Mouse (Mus musculus) heart, adult 2 months (tissue): ENCODE measurements around the gene Lsm14a. TPM values are rescaled to one million over a fixed set of nuclear protein-coding genes. Genes with fewer than 3 reads are reported as not detected.
A peak's percentile ranks its signal among the peaks of the same experiment; 100 is the strongest.

Source experiments
- DNase-seq, 2 experiments: peaks; one replicate each; pipeline ENCODE4 v3.0.0; 2021
- H3K27ac ChIP-seq: fragments of 200-600 bp; 2 replicates; pipeline ENCODE4 v1.8.1; 2022
- H3K27me3 ChIP-seq: fragments of 200-500 bp; 2 replicates; pipeline ENCODE4 v1.6.1; 2012; ENCODE audit warnings: mild to moderate bottlenecking, low read length, inconsistent platforms, mixed read lengths; ENCODE audit not compliant: control insufficient read depth, insufficient read depth
- H3K36me3 ChIP-seq: fragments of 200-500 bp; 2 replicates; pipeline ENCODE4 v1.6.1; 2012; ENCODE audit warnings: low read length, inconsistent platforms; ENCODE audit not compliant: control insufficient read depth, insufficient read depth
- H3K4me1 ChIP-seq: fragments of 200-500 bp; 2 replicates; pipeline ENCODE4 v1.6.1; 2011; ENCODE audit warnings: low read length; ENCODE audit not compliant: control insufficient read depth, insufficient read depth
- H3K4me3 ChIP-seq: fragments of 200-600 bp; 2 replicates; pipeline ENCODE4 v1.8.1; 2022
- H3K79me2 ChIP-seq: fragments of 200-500 bp; replicated peaks from 2 replicates; pipeline ENCODE4 v1.6.1; 2012; ENCODE audit warnings: mild to moderate bottlenecking, inconsistent platforms, low read length, moderate library complexity, mixed read lengths; ENCODE audit not compliant: control insufficient read depth, insufficient read depth
- H3K9ac ChIP-seq: fragments of 200-500 bp; 2 replicates; pipeline ENCODE4 v1.6.1; 2012; ENCODE audit warnings: low read depth, mild to moderate bottlenecking, control low read depth, inconsistent platforms, low read length, mixed read lengths
- CTCF ChIP-seq: fragments of 200-600 bp; IDR thresholded peaks from 2 replicates; pipeline ENCODE4 v1.8.1; 2022; ENCODE audit warnings: antibody characterized with exemption, mild to moderate bottlenecking, moderate library complexity
- EP300 ChIP-seq: fragments of 200-500 bp; IDR thresholded peaks from 2 replicates; pipeline ENCODE4 v1.6.1; 2011; ENCODE audit warnings: low read depth, low read length, control low read depth; ENCODE audit not compliant: insufficient read depth
- POLR2A ChIP-seq: fragments of 200-500 bp; IDR thresholded peaks from 2 replicates; pipeline ENCODE4 v1.6.1; 2011; ENCODE audit warnings: mild to moderate bottlenecking, low read depth, low read length, control low read depth; ENCODE audit not compliant: insufficient read depth
- WGBS: fragments of 180-500 bp; shearing (Covaris S2); methylation state at CpG from one replicate; pipeline ENCODE4 v1.1.7; 2018; 5-methylcytosine and 5-hydroxymethylcytosine counted together
- intact Hi-C: fragments of 180-260 bp; cut with DNase I; formaldehyde crosslinking; loops from one replicate; pipeline ENCODE4 v1.15.1; 2025
- polyA plus RNA-seq: library from polyadenylated mRNA; depleted of rRNA; stranded (reverse); fragments of >200 nt; gene quantifications from 2 replicates; pipeline ENCODE4 v1.2.3, GENCODE M21; 2012
- total RNA-seq, 2 experiments: library from RNA; stranded (reverse); gene quantifications; 2 replicates each; pipeline ENCODE4 v1.2.3; 2021

Gene Lsm14a
- total and polyA plus RNA-seq, 3 experiments, result 42.9 to 88.3 (median 86.9) TPM

- H3K36me3 ChIP-seq, result no peaks in the 10 kb centered on the region
- 15% methylated on average over 3 of the region's 3 CpGs for WGBS
- TF ChIP-seq EP300, result no peak
- no peak for TF ChIP-seq CTCF
- no peak for TF ChIP-seq POLR2A
These were observed 65.6 kb downstream of the Lsm14a start for GRCm38 (mm10) chr7:34327493-34327892.

GRCm38 (mm10) chr7:34324857-34325256 is 68.3 kb downstream of the Lsm14a start:
- Histone ChIP-seq H3K36me3 (no peaks in the 10 kb centered on the region), H3K79me2 (no peaks in the 10 kb centered on the region), H3K9ac (no peak overlapping the region), H3K4me1 (peaks cover 5% of the 10 kb centered on the region), H3K27ac (no peak overlapping the region), H3K4me3 (no peak overlapping the region), H3K27me3 (no peaks in the 10 kb centered on the region)
- intact Hi-C loops, result no loop called here
- WGBS, result 86% methylated on average over 1 of the region's 1 CpGs
- TF ChIP-seq CTCF (no peak), EP300 (no peak), POLR2A (no peak)
- DNase-seq, result no peak

More at GRCm38 (mm10) chr7:34327493-34327892, 65.6 kb downstream of the Lsm14a start:
- intact Hi-C loops, result no loop called here
- no peaks in the 10 kb centered on the region for H3K79me2 ChIP-seq
- H3K27ac ChIP-seq, result peak overlapping the region; percentile 40; the same call in 1 of the 2 replicates
- H3K4me1 ChIP-seq, result peaks cover 2% of the 10 kb centered on the region
- H3K4me3 ChIP-seq, result no peak overlapping the region
- no peak overlapping the region for H3K9ac ChIP-seq
- no peak for DNase-seq
- no peaks in the 10 kb centered on the region for H3K27me3 ChIP-seq

GRCm38 (mm10) chr7:34324005-34324404 is 69.1 kb downstream of the Lsm14a start:
- Histone ChIP-seq H3K9ac (no peak overlapping the region), H3K36me3 (no peaks in the 10 kb centered on the region), H3K4me3 (no peak overlapping the region), H3K79me2 (no peaks in the 10 kb centered on the region), H3K4me1 (peaks cover 6% of the 10 kb centered on the region), H3K27me3 (no peaks in the 10 kb centered on the region), H3K27ac (no peak overlapping the region)
- TF ChIP-seq EP300 (no peak), CTCF (peak; percentile 46)
- intact Hi-C loops, result no loop called here
- WGBS, result 95% methylated on average over 2 of the region's 2 CpGs
- no peak for DNase-seq

GRCm38 (mm10) chr7:34323351-34323750 is 69.8 kb downstream of the Lsm14a start:
- intact Hi-C loops, result no loop called here
- Histone ChIP-seq H3K36me3 (no peaks in the 10 kb centered on the region), H3K27me3 (no peaks in the 10 kb centered on the region), H3K4me3 (no peak overlapping the region), H3K79me2 (no peaks in the 10 kb centered on the region), H3K27ac (peak overlapping the region; percentile 41), H3K9ac (no peak overlapping the region), H3K4me1 (peaks cover 11% of the 10 kb centered on the region)
- 24% methylated on average over 8 of the region's 8 CpGs for WGBS
- DNase-seq, result peak; percentile 53 to 67
- TF ChIP-seq POLR2A (no peak), CTCF (no peak), EP300 (no peak)

- no peak for DNase-seq
- TF ChIP-seq EP300 (no peak), CTCF (no peak), POLR2A (no peak)
- H3K4me3 ChIP-seq, result no peak overlapping the region
- H3K27me3 ChIP-seq, result no peaks in the 10 kb centered on the region
- WGBS, result 82% methylated on average over 4 of the region's 4 CpGs
- no peaks in the 10 kb centered on the region for H3K36me3 ChIP-seq
- peaks cover 13% of the 10 kb centered on the region for H3K4me1 ChIP-seq
- H3K79me2 ChIP-seq, result no peaks in the 10 kb centered on the region
- no peak overlapping the region for H3K27ac ChIP-seq
- H3K9ac ChIP-seq, result no peak overlapping the region
- intact Hi-C loops, result no loop called here
These were observed 71.2 kb downstream of the Lsm14a start for GRCm38 (mm10) chr7:34321958-34322357.

- no peak overlapping the region for H3K4me3 ChIP-seq
- H3K9ac ChIP-seq, result no peak overlapping the region
- no peak overlapping the region for H3K27ac ChIP-seq
- intact Hi-C loops, result no loop called here
- H3K4me1 ChIP-seq, result peaks cover 13% of the 10 kb centered on the region
- DNase-seq, result no peak
- TF ChIP-seq CTCF (no peak), EP300 (no peak), POLR2A (no peak)
- H3K79me2 ChIP-seq, result no peaks in the 10 kb centered on the region
- WGBS, result 81% methylated on average over 5 of the region's 5 CpGs
- no peaks in the 10 kb centered on the region for H3K36me3 ChIP-seq
- H3K27me3 ChIP-seq, result no peaks in the 10 kb centered on the region
These were observed 72.0 kb downstream of the Lsm14a start for GRCm38 (mm10) chr7:34321119-34321518.
